Mouse (Mus musculus): ENCODE measurements around the gene Hist1h2ah.
"Not testable (repeated sequence)": the region's sequence is repeated elsewhere in the genome, so short reads cannot be mapped to it uniquely, and the experiment has no call there.

GRCm38 (mm10) chr13:22035267-22036148 lies at the start of gene Hist1h2ah, which contains the start of gene Hist1h2bk:
- TF ChIP-seq POLR2A (IDR thresholded peaks at IDR 0.05; ENCODE audit: control insufficient read depth in 1 of 2, insufficient read depth in 1 of 2, low read depth in 1 of 2, low read length in 2 of 2, poor library complexity in 1 of 2) (peak; percentile 12 to 72), TBP (IDR thresholded peaks at IDR 0.05; ENCODE audit: low read depth, low read length) (peak; percentile 98)
- TF ChIP-seq CTCF (IDR thresholded peaks at IDR 0.05 in 2 of 3, conservative IDR thresholded peaks at IDR 0.05 in 1 of 3; ENCODE audit: control insufficient read depth in 1 of 3, insufficient read depth in 1 of 3, low read depth in 2 of 3, low read length in 3 of 3, poor library complexity in 1 of 3, severe bottlenecking in 1 of 3); NELFE (IDR thresholded peaks at IDR 0.05; ENCODE audit: low read depth, low read length); CHD1 (IDR thresholded peaks at IDR 0.05; ENCODE audit: low read depth, low read length); EP300 (IDR thresholded peaks at IDR 0.05; ENCODE audit: low read depth in 1 of 2, low read length in 2 of 2); ZC3H11A (IDR thresholded peaks at IDR 0.05; ENCODE audit: low read depth, low read length); SMC3 (IDR thresholded peaks at IDR 0.05; ENCODE audit: low read depth, low read length); KAT2A (conservative IDR thresholded peaks at IDR 0.05; ENCODE audit: low read depth, low read length); ZMIZ1 (IDR thresholded peaks at IDR 0.05; ENCODE audit: low read depth, low read length); USF1 (IDR thresholded peaks at IDR 0.05; ENCODE audit: low read depth, low read length); POLR2AphosphoS2 (IDR thresholded peaks at IDR 0.05; ENCODE audit: low read length); MAX (IDR thresholded peaks at IDR 0.05; ENCODE audit: low read length); GATA1 (IDR thresholded peaks at IDR 0.05; ENCODE audit: low read depth, low read length): not testable (repeated sequence)
